Mouse (Mus musculus) C2C12 (cell line): ENCODE results near the gene Tns2. TPM values are rescaled to one million over a fixed set of nuclear protein-coding genes. Genes with fewer than 3 reads are reported as not detected.

ENCODE experiments used
- H3K27me3 ChIP-seq: one replicate; pipeline ENCODE4 v1.6.1; 2011; ENCODE audit not compliant: control insufficient read depth, insufficient read depth, insufficient read length
- H3K36me3 ChIP-seq: one replicate; pipeline ENCODE4 v1.6.1; 2011; ENCODE audit not compliant: control insufficient read depth, insufficient read depth
- H3K4me3 ChIP-seq: one replicate; pipeline ENCODE4 v1.5.1; 2011; ENCODE audit warnings: mild to moderate bottlenecking, control low read depth; ENCODE audit not compliant: poor library complexity, insufficient read depth, severe bottlenecking
- H3K79me2 ChIP-seq: one replicate; pipeline ENCODE4 v1.6.1; 2011; ENCODE audit not compliant: control insufficient read depth, insufficient read depth
- H3K79me3 ChIP-seq: one replicate; pipeline ENCODE4 v1.6.1; 2011; ENCODE audit warnings: low read depth, control low read depth
- H3ac ChIP-seq: one replicate; pipeline ENCODE3; 2011; ENCODE audit warnings: low read depth; ENCODE audit not compliant: control insufficient read depth, insufficient read length
- CEBPB ChIP-seq: IDR thresholded peaks from one replicate; pipeline ENCODE4 v1.6.1; 2011; ENCODE audit warnings: low read depth, mild to moderate bottlenecking, control low read depth, moderate library complexity
- CTCF ChIP-seq: IDR thresholded peaks from one replicate; pipeline ENCODE4 v1.5.1; 2011; ENCODE audit not compliant: control insufficient read depth, insufficient read depth, insufficient read length
- FOSL1 ChIP-seq: IDR thresholded peaks from one replicate; pipeline ENCODE4 v1.8.0; 2011; ENCODE audit warnings: mild to moderate bottlenecking, low read length; ENCODE audit not compliant: poor library complexity, insufficient read depth, severe bottlenecking
- MAX ChIP-seq: IDR thresholded peaks from one replicate; pipeline ENCODE4 v1.6.1; 2011; ENCODE audit warnings: mild to moderate bottlenecking, control low read depth
- MYOD1 ChIP-seq: IDR thresholded peaks from one replicate; pipeline ENCODE4 v1.6.1; 2011; ENCODE audit warnings: low read depth; ENCODE audit not compliant: control insufficient read depth, insufficient read length
- MYOG ChIP-seq: IDR thresholded peaks from one replicate; pipeline ENCODE4 v1.6.1; 2011; ENCODE audit not compliant: control insufficient read depth, insufficient read length; ENCODE audit errors: extremely low read depth
- USF1 ChIP-seq: IDR thresholded peaks from one replicate; pipeline ENCODE4 v1.6.1; 2011; ENCODE audit warnings: low read depth, mild to moderate bottlenecking, control low read depth, moderate library complexity
- polyA plus RNA-seq: library from polyadenylated mRNA; unstranded; fragments of >200 nt; fragmentation: generic; extraction: Trizol; gene quantifications from one replicate; pipeline ENCODE4 v1.2.1, GENCODE M21; 2012; ENCODE audit warnings: missing spikeins

The Tns2 gene
- polyA plus RNA-seq, 1 experiment: 67.8 TPM

DNA sequence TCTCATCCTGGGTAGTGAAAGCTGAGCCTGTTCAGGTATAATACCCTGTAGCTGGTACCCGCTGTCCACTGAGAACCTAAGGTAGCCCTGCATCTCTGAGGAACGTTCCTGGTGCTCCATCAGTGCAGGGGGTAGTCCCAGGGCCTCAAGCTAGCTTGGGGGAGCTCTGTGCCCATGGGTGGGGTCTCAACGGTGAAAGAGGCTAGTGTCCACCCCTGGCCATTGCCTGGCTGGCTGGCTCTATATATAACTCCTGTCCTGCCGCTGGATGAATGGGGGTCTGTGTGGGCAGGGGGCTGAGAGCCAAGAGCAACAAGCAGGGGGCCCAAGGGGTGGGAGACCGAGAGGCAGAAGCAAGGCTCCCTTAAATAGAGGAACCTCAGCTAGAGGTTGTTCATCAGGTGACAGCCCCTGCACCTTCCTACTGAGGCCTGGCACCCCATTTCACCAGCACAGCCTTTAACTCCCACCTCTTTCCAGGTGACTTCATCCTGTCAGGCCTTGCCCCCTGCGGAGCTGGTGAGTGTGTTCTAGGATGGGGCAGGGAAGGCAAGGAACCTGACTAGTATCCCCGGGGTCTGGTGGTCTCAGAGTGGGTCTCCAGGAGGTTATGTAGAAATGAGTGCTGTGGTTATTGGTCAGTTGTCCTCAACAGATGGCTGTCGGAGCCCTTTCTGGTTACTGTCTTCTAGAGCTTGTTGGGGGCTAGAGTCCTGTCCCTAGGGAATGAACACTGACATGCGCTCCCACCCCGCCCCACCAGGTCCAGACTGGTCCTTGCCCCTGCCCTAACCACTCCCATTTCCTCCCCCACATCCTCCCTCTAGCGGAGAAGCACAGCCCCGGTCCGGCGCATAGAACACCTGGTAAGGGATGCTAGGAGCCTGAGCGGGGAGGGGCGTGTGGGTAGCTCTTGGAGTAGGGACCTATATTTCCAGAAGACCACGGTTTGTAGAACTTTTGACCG is 5.8 kb downstream of the Tns2 start:
- Histone ChIP-seq H3K79me3 (peaks cover 6% of the 10 kb centered on the region), H3K4me3 (no peak overlapping the region), H3K79me2 (peaks cover 52% of the 10 kb centered on the region), H3K27me3 (no peaks in the 10 kb centered on the region), H3ac (peak overlapping the region; percentile 41), H3K36me3 (peaks cover 61% of the 10 kb centered on the region)
- TF ChIP-seq MYOG (no peak), MAX (no peak), CEBPB (no peak), USF1 (no peak), CTCF (no peak), MYOD1 (no peak), FOSL1 (no peak)

DNA sequence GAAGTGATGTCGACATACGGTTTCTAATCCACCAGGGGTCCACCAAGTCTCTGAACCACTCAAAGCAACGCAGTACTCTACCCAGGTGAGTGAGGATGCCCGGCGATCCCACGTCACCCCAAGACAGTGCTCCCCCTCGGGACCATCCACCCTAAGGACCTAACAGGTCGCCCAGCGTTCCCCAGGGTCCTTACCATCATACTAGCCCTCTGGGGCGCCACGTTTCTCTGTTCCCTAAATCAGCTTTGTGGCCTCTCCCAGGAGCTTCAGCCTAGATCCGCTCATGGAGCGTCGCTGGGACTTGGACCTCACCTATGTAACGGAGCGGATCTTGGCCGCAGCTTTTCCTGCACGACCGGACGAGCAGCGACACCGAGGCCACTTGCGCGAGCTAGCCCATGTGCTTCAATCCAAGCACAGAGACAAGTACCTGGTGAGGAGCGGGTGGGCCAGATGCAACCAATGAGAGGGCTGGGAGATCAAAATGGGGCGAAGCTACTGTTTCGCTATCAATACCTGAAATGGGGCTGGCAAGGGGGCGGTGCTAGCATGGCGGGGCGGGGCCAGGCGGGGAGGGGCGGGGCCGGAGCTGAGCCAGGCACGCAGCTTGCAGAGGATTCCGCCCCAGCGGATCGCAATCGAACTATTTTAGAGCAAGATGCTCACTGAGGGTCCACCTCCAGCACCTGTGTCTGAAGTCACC is 6.7 kb downstream of the Tns2 start:
- peaks cover 6% of the 10 kb centered on the region for H3K79me3 ChIP-seq
- peaks cover 70% of the 10 kb centered on the region for H3K36me3 ChIP-seq
- H3K27me3 ChIP-seq: no peaks in the 10 kb centered on the region
- TF ChIP-seq MYOD1 (no peak), MAX (no peak), USF1 (no peak), CEBPB (no peak), FOSL1 (no peak), CTCF (no peak), MYOG (no peak)
- no peak overlapping the region for H3ac ChIP-seq
- H3K4me3 ChIP-seq: no peak overlapping the region
- H3K79me2 ChIP-seq: peaks cover 52% of the 10 kb centered on the region

DNA sequence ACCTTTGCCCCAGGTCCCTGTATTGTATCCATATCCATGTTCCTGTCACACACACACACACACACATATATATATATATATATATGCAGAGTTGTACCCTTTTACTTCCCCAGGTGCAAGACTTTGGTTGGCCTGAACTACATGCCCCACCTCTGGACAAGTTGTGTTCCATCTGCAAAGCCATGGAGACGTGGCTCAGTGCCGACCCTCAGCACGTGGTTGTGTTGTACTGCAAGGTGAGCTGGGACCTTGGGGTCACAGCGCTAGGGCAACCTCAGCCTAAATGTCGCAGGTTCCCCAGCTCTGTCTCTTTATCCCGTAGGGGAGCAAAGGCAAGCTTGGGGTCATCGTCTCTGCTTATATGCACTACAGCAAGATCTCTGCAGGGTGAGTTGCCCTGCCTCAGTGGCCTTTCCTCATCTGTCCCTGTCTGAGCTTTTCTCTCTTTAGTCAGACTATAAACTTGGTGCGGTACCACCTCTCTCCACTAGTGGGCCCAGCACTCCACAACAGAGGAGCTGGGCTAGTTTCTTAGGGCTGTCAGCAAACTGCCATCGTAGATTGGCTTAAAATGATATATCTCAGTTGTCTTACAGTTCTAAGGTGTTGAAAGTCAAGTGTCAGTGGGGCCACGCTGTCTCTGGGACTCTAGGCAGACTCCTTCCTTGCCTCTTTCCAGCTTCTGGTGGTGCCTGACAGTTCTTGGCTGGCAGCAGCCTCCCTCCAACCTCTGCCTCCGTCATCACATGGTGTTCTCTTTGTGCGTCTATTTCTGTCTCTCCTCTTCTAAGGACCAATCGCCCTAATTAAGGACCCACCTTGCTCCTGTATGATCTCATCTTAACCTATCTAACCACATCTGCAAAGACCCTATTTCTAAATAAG is 7.7 kb downstream of the Tns2 start:
- Histone ChIP-seq H3K27me3 (no peaks in the 10 kb centered on the region), H3K79me3 (peaks cover 6% of the 10 kb centered on the region), H3K4me3 (no peak overlapping the region), H3K79me2 (peaks cover 47% of the 10 kb centered on the region), H3ac (no peak overlapping the region), H3K36me3 (peaks cover 80% of the 10 kb centered on the region)
- no peak for TF ChIP-seq USF1
- TF ChIP-seq CTCF: no peak
- TF ChIP-seq CEBPB: no peak
- TF ChIP-seq MYOD1: no peak
- no peak for TF ChIP-seq FOSL1
- no peak for TF ChIP-seq MYOG
- no peak for TF ChIP-seq MAX

DNA sequence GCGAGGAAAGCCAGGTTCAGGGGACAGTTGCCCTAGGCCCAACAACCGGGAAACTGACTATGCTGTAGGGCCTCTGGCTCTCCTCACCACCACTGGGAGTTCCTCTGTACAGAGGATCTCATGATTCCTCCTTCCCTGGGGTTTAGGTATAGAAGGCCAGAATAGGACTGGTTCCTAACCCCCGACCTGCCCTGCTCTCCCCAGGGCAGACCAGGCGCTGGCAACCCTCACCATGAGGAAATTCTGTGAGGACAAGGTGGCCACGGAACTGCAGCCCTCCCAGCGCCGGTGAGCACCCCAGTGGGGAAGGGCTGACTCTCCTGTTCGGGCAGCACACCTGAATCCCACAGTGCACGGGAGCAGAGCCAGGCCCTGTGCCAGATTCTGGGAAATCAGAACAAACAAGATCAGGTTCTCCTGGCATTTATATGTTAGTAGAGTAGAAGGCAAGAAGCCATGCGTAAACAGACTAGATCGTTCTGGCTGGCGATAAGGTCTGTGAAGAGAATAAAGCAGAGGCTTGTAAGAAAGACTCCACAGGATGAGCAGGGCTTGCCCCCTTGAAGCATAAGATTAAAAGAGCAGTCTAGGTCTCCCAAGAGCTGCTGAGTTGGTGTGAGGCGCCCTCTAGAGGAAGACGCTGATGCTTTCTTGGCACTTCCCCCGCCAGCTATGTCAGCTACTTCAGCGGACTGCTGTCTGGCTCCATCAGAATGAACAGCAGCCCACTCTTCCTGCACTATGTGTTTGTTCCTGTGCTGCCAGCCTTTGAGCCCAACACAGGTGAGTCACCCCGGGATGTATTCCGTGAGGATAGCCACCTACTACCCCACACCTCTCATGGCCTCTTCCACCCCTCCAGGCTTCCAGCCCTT is 8.7 kb downstream of the Tns2 start:
- Histone ChIP-seq H3K36me3 (peaks cover 89% of the 10 kb centered on the region), H3K27me3 (no peaks in the 10 kb centered on the region), H3K79me2 (peaks cover 37% of the 10 kb centered on the region), H3K79me3 (peaks cover 3% of the 10 kb centered on the region), H3K4me3 (no peak overlapping the region), H3ac (no peak overlapping the region)
- TF ChIP-seq CTCF: peak; percentile 83
- TF ChIP-seq CEBPB: no peak

DNA sequence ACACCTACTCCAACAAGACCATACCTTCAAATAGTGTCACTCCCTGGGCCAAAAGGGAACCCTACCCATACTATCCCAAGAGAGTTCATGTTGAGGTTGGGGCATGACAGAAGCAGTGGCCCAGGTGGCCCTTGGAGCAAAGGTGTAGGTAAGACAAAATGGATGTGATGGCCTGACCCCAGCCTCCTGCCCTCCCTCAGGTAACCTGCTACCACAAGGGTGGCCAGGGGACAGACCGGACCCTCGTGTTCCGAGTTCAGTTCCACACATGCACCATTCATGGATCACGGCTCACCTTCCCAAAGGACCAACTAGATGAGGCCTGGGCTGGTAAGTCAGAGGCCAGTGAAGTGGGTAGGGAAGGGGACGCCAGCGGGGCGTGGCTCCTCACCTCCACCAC is 10.1 kb downstream of the Tns2 start:
- Histone ChIP-seq H3K27me3 (no peaks in the 10 kb centered on the region), H3ac (no peak overlapping the region), H3K79me3 (no peaks in the 10 kb centered on the region), H3K79me2 (peaks cover 25% of the 10 kb centered on the region), H3K4me3 (no peak overlapping the region), H3K36me3 (peaks cover 95% of the 10 kb centered on the region)
- no peak for TF ChIP-seq FOSL1
- no peak for TF ChIP-seq MYOG
- TF ChIP-seq CTCF: no peak
- no peak for TF ChIP-seq MAX
- no peak for TF ChIP-seq USF1
- TF ChIP-seq MYOD1: no peak
- no peak for TF ChIP-seq CEBPB
